Mouse (Mus musculus): Measurements from ENCODE around the gene Mttp.

- TF ChIP-seq POLR2A (IDR thresholded peaks at IDR 0.05; ENCODE audit: borderline replicate concordance, extremely low read depth, insufficient read depth, insufficient read length, poor library complexity, severe bottlenecking) (no peak), CTCF (IDR thresholded peaks at IDR 0.05; ENCODE audit: borderline replicate concordance, extremely low read depth, insufficient read depth, insufficient read length) (no peak)
Observed at GRCm38 (mm10) chr3:138041591-138042301, 103.0 kb downstream of the Mttp start.
